ENCODE assay signal across 18 mouse cellular contexts in genomic region chr5:9373341-9373740, GRCm38 (mm10).
"Had no signal": no experiment of that assay in that cellular context is flagged by ENCODE, and none has a peak within 500 bp of the region (broad histone marks: within the 10 kb centered on the region; RNA-seq: fewer than 3 reads in every experiment).

No protein-coding gene starts in this region.

- H3K9ac ChIP-seq: liver, embryonic 15.5 days; liver, postnatal 0 days; lung, embryonic 15.5 days; midbrain, embryonic 13.5 days; midbrain, embryonic 15.5 days; neural tube, embryonic 12.5 days; stomach, embryonic 15.5 days had no signal

- H3K9me3 ChIP-seq: liver, embryonic 15.5 days; lung, embryonic 15.5 days; megakaryocyte, embryonic 14.5 days; midbrain, embryonic 13.5 days; midbrain, embryonic 15.5 days; neural tube, embryonic 12.5 days; stomach, embryonic 15.5 days had no signal

- H3K36me3 ChIP-seq: liver, embryonic 15.5 days; lung, embryonic 15.5 days; midbrain, embryonic 13.5 days; midbrain, embryonic 15.5 days; neural tube, embryonic 12.5 days; stomach, embryonic 15.5 days had no signal

- H3K27me3 ChIP-seq: liver, embryonic 15.5 days; lung, embryonic 15.5 days; megakaryocyte, embryonic 14.5 days; midbrain, embryonic 13.5 days; midbrain, embryonic 15.5 days; neural tube, embryonic 12.5 days; stomach, embryonic 15.5 days had no signal

- H3K4me1 ChIP-seq: liver, embryonic 15.5 days; lung, embryonic 15.5 days; midbrain, embryonic 15.5 days; neural tube, embryonic 12.5 days; stomach, embryonic 15.5 days had no signal

- ATAC-seq: liver, postnatal 0 days; lung, postnatal 0 days; midbrain, embryonic 13.5 days; midbrain, embryonic 15.5 days had no signal

- H3K27ac ChIP-seq: liver, embryonic 15.5 days; lung, embryonic 15.5 days; macrophage; midbrain, embryonic 13.5 days; midbrain, embryonic 15.5 days; neural tube, embryonic 12.5 days; stomach, embryonic 15.5 days; stomach, postnatal 0 days had no signal

- DNase-seq: liver, postnatal 0 days; lung, adult 2 months; lung, postnatal 14 days; lung, postnatal 36 days; thymus, adult 2 months; thymus, postnatal 25 days; thymus, postnatal 4 days had no signal

- H3K4me2 ChIP-seq: liver, embryonic 15.5 days; lung, embryonic 15.5 days; midbrain, embryonic 11.5 days; midbrain, embryonic 13.5 days; midbrain, embryonic 15.5 days; neural tube, embryonic 12.5 days; stomach, embryonic 15.5 days had no signal

- H3K4me3 ChIP-seq: liver, embryonic 15.5 days; lung, embryonic 15.5 days; megakaryocyte, embryonic 14.5 days; midbrain, embryonic 13.5 days; midbrain, embryonic 15.5 days; neural tube, embryonic 12.5 days; stomach, embryonic 15.5 days had no signal
